Mouse (Mus musculus): ENCODE results near the gene Aff1.

DNA sequence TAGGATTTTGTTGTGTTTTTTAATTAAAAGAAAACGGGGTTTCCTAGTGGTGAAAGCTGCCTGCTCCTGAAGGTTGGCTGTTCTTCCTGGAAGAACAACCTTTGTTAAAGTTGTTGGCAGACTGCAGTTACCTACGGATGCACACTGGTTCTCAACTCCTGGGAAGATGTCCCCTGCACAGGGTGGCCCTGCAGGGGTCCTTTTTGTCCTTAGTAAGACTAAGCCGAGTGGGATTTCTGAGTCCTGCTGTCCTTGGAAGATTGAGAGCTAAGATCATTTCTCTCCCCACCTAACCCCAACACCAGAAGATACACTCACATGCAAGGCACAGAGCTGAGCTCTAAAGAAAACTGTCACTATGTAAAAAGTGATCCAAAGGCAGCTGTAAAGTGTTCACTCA lies 32.6 kb downstream of the Aff1 start:
- TF ChIP-seq CTCF (conservative IDR thresholded peaks at IDR 0.05; ENCODE audit: insufficient read depth, insufficient read length, low read depth, low read length) (no peak), POLR2A (IDR thresholded peaks at IDR 0.05; ENCODE audit: low read depth, low read length) (no peak)

Data from kidney, adult 2 months (tissue).